Mouse (Mus musculus): ENCODE data around the gene Actn2. TPM values are rescaled to one million over a fixed set of nuclear protein-coding genes. Genes with fewer than 3 reads are reported as not detected.

Gene Actn2
- total and polyA plus RNA-seq, 2 experiments from 2014 or later: 3.9 to 6.0 TPM

- no peak overlapping the region for H3K27ac ChIP-seq (ENCODE audit: low read depth, low read length)
- no peaks in the 10 kb centered on the region for H3K4me1 ChIP-seq (ENCODE audit: insufficient read depth)
- no peak overlapping the region for H3K9ac ChIP-seq
- H3K4me3 ChIP-seq (ENCODE audit: low read depth, low read length): no peak overlapping the region
- 81% methylated on average over 5 of the region's 5 CpGs for WGBS
- no peak overlapping the region for H3K4me2 ChIP-seq (ENCODE audit: low read depth)
- H3K36me3 ChIP-seq (ENCODE audit: insufficient read depth): no peaks in the 10 kb centered on the region
- DNase-seq (no peak), ATAC-seq (no peak)
- no peaks in the 10 kb centered on the region for H3K9me3 ChIP-seq (ENCODE audit: low read length)
- no peaks in the 10 kb centered on the region for H3K27me3 ChIP-seq (ENCODE audit: insufficient read depth, low read length)
- TF ChIP-seq CTCF (IDR thresholded peaks at IDR 0.05; ENCODE audit: low read depth): no peak
Observed at GRCm38 (mm10) chr13:12318017-12318416, 22.5 kb downstream of the Actn2 start.

DNA sequence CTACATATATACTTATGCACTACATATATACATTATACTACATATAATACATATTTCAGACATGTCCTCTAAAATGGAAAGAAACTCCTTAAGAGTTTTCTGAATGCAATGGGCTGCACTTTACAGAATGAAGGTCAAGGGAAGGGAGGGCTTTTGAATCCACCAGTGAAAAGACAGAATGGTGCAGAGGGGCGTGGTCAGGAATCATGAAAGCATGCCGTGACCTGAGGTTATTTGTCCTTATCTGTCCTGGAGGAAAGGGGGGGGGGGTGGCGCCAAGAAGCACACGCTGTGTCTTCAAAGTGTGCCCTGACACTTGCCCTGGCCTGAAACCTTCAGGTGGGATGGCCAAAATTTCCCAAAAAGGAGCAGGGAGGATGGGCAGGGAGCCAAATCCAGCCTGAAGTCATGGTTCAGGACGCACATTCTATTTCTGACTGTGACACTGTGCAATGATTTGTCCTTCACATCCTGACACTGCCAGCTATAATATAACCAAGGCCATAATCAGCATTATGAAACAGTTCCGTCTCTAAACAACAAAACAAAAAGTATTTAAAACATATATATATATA, 23.3 kb downstream of the Actn2 start:
- DNase-seq: no peak
- H3K27me3 ChIP-seq (ENCODE audit: insufficient read depth, low read length): no peaks in the 10 kb centered on the region
- WGBS: 79% methylated on average over 6 of the region's 6 CpGs

DNA sequence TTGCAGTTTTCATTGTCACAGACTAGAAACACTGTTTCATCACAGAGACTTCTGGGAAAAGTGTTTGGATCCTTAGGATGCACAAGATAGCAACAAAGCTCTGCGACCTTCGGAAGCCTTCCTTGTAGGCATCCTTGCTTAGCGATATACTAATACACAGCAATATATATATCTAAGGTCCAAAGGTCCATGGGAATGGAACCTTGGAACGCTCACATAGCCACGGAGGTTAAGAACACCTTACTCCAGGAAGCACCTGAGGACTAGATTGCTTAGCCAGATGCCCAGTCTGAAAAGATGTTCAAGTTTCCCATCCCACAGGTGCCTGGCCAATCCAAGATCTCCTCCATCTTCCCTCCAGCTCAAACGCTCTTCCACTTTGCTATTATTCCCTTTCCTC, 26.4 kb downstream of the Actn2 start:
- no peak for ATAC-seq
- no peaks in the 10 kb centered on the region for H3K27me3 ChIP-seq (ENCODE audit: insufficient read depth, low read length)
- no peak overlapping the region for H3K9ac ChIP-seq
- TF ChIP-seq CTCF (IDR thresholded peaks at IDR 0.05; ENCODE audit: low read depth): no peak
- no peaks in the 10 kb centered on the region for H3K9me3 ChIP-seq (ENCODE audit: low read length)
- no peak overlapping the region for H3K4me3 ChIP-seq (ENCODE audit: low read depth, low read length)
- H3K4me2 ChIP-seq (ENCODE audit: low read depth): no peak overlapping the region
- DNase-seq: no peak
- H3K36me3 ChIP-seq (ENCODE audit: insufficient read depth): no peaks in the 10 kb centered on the region
- no peak overlapping the region for H3K27ac ChIP-seq (ENCODE audit: low read depth, low read length)
- WGBS: 98% methylated on average over 6 of the region's 6 CpGs
- no peaks in the 10 kb centered on the region for H3K4me1 ChIP-seq (ENCODE audit: insufficient read depth)

More for the DNA sequence above, 23.3 kb downstream of the Actn2 start:
- Histone ChIP-seq H3K9me3 (ENCODE audit: low read length) (no peaks in the 10 kb centered on the region), H3K36me3 (ENCODE audit: insufficient read depth) (no peaks in the 10 kb centered on the region), H3K4me1 (ENCODE audit: insufficient read depth) (no peaks in the 10 kb centered on the region), H3K9ac (no peak overlapping the region), H3K4me2 (ENCODE audit: low read depth) (no peak overlapping the region), H3K4me3 (ENCODE audit: low read depth, low read length) (no peak overlapping the region), H3K27ac (ENCODE audit: low read depth, low read length) (no peak overlapping the region)
- no peak for ATAC-seq
- no peak for TF ChIP-seq CTCF (IDR thresholded peaks at IDR 0.05; ENCODE audit: low read depth)

DNA sequence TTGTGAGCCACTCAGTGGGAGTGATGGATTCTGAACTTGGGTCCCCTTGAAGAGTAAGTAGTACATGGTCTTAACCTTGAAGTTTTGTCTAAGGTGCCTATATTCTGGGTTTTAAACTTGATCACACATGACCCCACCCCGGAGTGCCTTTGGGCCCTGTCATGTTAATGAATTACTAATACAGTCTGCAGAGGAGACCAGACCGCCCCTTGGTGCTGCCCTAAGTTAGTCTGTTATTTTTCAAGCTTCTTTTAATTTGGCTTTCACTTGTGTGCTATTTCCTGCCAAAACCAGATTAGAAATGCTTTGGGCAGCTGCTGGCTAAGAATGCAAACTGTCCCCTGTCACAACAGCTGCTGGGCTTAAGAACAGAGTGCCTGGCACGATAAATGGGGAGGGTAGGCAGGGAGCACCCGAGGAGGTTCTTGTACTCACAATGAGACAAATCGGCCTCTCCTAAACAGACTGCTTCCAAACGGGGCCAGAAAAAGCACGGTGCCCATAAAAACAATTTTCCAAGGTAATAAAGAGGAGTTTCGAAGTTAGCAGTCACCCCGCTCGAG, 28.5 kb downstream of the Actn2 start:
- Histone ChIP-seq H3K4me2 (ENCODE audit: low read depth) (no peak overlapping the region), H3K36me3 (ENCODE audit: insufficient read depth) (no peaks in the 10 kb centered on the region), H3K9ac (no peak overlapping the region), H3K4me3 (ENCODE audit: low read depth, low read length) (no peak overlapping the region), H3K9me3 (ENCODE audit: low read length) (no peaks in the 10 kb centered on the region), H3K27me3 (ENCODE audit: insufficient read depth, low read length) (no peaks in the 10 kb centered on the region), H3K27ac (ENCODE audit: low read depth, low read length) (no peak overlapping the region), H3K4me1 (ENCODE audit: insufficient read depth) (no peaks in the 10 kb centered on the region)
- WGBS: 31% methylated on average over 10 of the region's 10 CpGs
- peak; percentile 34 for DNase-seq
- TF ChIP-seq CTCF (IDR thresholded peaks at IDR 0.05; ENCODE audit: low read depth): no peak
- peak; percentile 72 for ATAC-seq

DNA sequence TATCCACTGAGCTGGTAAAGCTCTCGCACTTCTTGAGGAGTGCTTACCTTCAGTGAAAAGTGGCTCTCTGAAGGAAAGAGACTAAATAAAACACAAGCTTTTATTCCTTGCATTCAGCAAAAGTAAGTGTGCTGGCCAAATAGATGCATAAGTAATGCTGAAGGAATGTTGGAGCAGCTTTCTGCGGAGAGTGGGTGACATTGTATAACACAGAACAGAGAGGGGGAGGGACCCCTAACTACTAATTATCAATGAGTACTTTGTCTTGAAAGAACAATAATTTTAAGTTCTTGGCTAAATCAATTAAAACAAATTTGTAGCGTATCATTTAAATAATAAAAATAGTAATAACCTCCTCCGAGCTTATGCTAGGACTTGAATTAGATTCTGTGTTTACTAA, 29.2 kb downstream of the Actn2 start:
- Histone ChIP-seq H3K4me3 (ENCODE audit: low read depth, low read length) (no peak overlapping the region), H3K27me3 (ENCODE audit: insufficient read depth, low read length) (no peaks in the 10 kb centered on the region), H3K4me2 (ENCODE audit: low read depth) (no peak overlapping the region), H3K4me1 (ENCODE audit: insufficient read depth) (no peaks in the 10 kb centered on the region), H3K36me3 (ENCODE audit: insufficient read depth) (no peaks in the 10 kb centered on the region), H3K9me3 (ENCODE audit: low read length) (no peaks in the 10 kb centered on the region), H3K9ac (no peak overlapping the region), H3K27ac (ENCODE audit: low read depth, low read length) (no peak overlapping the region)
- ATAC-seq (no peak), DNase-seq (no peak)
- TF ChIP-seq CTCF (IDR thresholded peaks at IDR 0.05; ENCODE audit: low read depth): no peak
- 33% methylated on average over 4 of the region's 4 CpGs for WGBS

GRCm38 (mm10) chr13:12309446-12309845, 31.1 kb downstream of the Actn2 start:
- no peaks in the 10 kb centered on the region for H3K36me3 ChIP-seq (ENCODE audit: insufficient read depth)
- 98% methylated on average over 3 of the region's 3 CpGs for WGBS
- H3K9me3 ChIP-seq (ENCODE audit: low read length): no peaks in the 10 kb centered on the region
- no peak overlapping the region for H3K4me3 ChIP-seq (ENCODE audit: low read depth, low read length)
- no peak overlapping the region for H3K4me2 ChIP-seq (ENCODE audit: low read depth)
- no peaks in the 10 kb centered on the region for H3K4me1 ChIP-seq (ENCODE audit: insufficient read depth)
- no peak for TF ChIP-seq CTCF (IDR thresholded peaks at IDR 0.05; ENCODE audit: low read depth)
- DNase-seq (no peak), ATAC-seq (no peak)
- no peaks in the 10 kb centered on the region for H3K27me3 ChIP-seq (ENCODE audit: insufficient read depth, low read length)
- no peak overlapping the region for H3K27ac ChIP-seq (ENCODE audit: low read depth, low read length)
- no peak overlapping the region for H3K9ac ChIP-seq

DNA sequence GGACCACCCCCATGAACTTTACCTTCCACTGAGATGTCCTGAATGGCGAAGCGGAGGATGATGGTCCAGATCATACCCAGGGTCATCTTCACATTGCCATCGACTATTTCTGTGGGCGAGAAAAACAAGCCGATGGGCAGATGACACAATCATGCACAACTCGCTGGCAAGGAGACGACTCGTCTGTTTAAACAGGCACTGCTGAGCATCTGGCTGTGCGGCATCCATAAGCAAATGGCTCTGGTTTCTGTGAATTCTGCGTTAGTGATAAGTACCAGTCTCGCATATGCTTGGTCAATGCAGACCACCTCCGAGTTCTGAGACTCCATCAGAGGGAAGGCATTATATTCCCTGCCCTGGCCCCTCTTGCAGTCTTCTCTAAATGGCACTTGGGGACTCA, 31.7 kb downstream of the Actn2 start:
- H3K4me3 ChIP-seq (ENCODE audit: low read depth, low read length): no peak overlapping the region
- H3K27me3 ChIP-seq (ENCODE audit: insufficient read depth, low read length): no peaks in the 10 kb centered on the region
- H3K4me1 ChIP-seq (ENCODE audit: insufficient read depth): no peaks in the 10 kb centered on the region
- no peaks in the 10 kb centered on the region for H3K36me3 ChIP-seq (ENCODE audit: insufficient read depth)
- 82% methylated on average over 12 of the region's 12 CpGs for WGBS
- no peak overlapping the region for H3K4me2 ChIP-seq (ENCODE audit: low read depth)
- TF ChIP-seq CTCF (IDR thresholded peaks at IDR 0.05; ENCODE audit: low read depth): no peak
- H3K27ac ChIP-seq (ENCODE audit: low read depth, low read length): peak overlapping the region; percentile 10; the same call in 1 of the 2 replicates
- no peak for DNase-seq
- peak; percentile 44; the same call in 1 of the 2 replicates for ATAC-seq
- H3K9me3 ChIP-seq (ENCODE audit: low read length): no peaks in the 10 kb centered on the region
- no peak overlapping the region for H3K9ac ChIP-seq
